Mouse (Mus musculus) erythroblast, embryonic 14.5 days (primary cell): ENCODE results near the gene Col17a1.

Experiments
- GATA1 ChIP-seq: IDR thresholded peaks from 2 replicates; pipeline ENCODE4 v1.6.1; 2012; ENCODE audit warnings: low read length, inconsistent platforms, mixed read lengths
- TAL1 ChIP-seq: IDR thresholded peaks from 3 replicates; pipeline ENCODE4 v1.6.1; 2012; ENCODE audit warnings: low read length, inconsistent platforms, mixed read lengths

- TF ChIP-seq TAL1 (no peak), GATA1 (no peak)
These were observed 18.5 kb upstream of the Col17a1 start for GRCm38 (mm10) chr19:47710376-47710775.
